Mouse (Mus musculus): ENCODE measurements at regions not wholly inside any gene's neighbourhood (a gene's known extent, or its start where the extent isn't known, plus 50 kb on each side); places are given as distances from the start of the nearest gene placed in this dataset.
"Not testable (repeated sequence)": the region's sequence is repeated elsewhere in the genome, so short reads cannot be mapped to it uniquely, and the experiment has no call there.

DNA sequence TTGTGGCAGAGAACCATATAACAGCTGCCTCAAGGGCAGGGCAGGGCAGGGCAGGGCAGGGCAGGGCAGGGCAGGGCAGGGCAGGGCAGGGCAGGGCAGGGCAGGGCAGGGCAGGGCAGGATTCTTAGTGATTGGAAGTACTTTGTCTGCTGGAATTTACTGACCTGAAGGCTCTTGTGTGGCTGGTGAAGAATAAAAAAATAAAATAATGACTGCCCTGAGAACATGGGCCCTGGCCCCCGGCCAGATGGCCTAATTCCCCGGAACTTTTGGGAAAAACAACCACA lies 169.3 kb downstream of the Qk start:
- DNase-seq, result not testable (repeated sequence)

DNA sequence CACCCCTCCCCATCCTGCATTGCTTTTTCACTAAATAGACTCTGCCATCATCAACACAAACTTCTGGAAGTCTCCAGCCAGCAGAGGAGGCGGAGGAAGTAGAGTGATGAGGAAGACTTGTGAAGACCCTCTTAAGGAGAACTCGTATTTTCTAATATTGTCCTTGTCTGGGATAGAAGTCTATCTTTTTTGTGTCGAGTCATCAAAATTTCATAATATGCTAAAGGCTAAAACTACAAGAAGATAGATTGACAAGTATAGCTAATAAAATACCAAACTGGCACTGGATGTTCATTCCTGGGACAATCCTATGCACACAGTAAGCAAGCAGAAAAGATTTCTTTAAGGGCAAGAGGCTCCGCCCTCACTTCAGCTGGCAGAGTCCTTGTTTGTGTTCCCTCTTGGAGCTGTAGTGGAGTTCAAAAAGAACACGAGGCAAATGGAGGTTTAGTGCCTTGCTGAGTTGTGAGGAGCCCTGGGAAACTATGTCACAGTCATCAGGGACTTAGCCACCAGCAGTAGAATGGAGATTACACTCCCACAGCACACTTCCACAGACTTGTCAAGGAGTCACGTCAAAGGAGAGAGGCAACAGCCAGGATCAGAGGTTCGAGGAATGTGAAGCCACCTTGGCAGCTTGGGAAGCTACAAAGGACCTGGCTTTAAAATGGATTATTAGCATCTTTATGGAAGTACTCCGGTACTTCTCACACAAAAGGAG lies 169.8 kb downstream of the Qk start:
- no peak for DNase-seq

DNA sequence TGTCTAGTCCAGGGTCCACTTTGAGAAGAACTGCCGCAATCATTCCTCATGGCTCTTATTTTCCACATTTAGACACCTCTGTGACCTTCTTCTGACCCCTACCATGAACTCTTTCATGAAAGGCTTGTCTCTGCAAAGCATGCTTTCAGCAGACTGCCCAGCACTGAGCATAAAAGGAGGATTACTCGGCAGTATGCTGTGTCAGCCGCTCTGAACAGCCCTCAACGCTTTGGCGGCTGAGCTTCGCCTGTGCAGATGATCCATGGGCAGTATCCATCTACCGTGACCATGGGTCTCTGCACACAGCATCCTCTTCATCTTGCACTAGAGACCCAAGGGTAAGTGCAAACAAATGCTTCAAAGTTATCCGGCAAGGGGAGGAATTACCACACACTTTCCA lies 172.5 kb downstream of the Qk start:
- DNase-seq, result no peak

DNA sequence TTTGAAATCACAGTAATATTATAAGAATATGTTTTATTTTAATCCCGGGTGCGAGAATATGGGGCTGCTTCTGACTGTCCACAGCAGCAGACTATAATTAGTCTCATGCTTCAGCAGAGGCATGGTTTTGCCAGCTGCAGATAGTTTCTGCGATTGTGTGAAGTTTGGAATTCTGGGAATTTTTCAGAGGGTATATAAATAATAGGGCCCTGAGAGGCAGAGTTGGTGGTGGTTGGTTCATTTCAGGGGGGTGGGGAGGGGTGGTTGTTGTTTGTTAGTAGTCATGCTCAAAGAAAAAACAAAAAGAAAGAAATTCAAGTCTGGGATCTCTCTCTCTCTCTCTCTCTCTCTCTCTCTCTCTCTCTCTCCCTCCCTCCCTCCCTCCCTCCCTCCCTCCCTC lies 173.1 kb downstream of the Qk start:
- DNase-seq, result no peak

DNA sequence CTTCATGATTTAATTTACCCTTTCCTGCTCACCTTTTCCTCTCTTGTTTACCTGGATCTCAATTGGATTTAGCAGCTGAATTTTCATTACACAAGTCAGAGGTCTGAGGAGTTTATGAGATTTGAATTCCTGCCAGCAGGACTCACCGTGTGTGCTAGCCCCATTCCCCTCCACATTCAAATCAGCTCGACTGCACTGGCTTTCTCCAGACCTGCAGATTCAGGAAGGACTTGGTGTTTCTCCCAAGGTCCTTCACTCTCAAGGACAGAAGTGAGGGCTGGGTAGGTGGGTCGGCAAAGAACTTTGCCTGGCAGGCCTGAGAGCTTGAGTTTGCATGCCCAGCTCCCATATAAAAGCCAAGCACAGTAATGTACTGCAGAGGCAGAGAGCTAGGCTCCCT lies 180.8 kb downstream of the Qk start:
- DNase-seq, result no peak

DNA sequence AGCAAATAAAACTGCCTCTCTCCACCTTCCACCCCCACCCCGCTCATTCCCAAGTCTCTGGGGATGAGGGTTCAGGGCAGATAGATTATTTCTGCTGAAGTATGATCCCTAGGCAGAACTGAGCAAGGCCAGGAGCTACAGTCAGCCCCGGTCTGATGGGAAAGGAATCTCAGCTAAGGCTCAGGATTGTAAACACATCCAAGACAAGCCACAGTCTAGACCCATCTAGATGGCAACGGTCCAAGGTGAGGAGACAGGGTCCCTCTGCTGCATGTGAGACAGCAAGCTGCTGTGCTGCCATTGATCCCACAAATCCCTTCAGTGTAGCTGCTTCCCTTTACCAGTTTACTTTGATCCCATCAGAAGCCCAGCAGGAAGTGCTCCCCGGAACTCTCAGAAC lies 181.3 kb downstream of the Qk start:
- DNase-seq, result no peak

DNA sequence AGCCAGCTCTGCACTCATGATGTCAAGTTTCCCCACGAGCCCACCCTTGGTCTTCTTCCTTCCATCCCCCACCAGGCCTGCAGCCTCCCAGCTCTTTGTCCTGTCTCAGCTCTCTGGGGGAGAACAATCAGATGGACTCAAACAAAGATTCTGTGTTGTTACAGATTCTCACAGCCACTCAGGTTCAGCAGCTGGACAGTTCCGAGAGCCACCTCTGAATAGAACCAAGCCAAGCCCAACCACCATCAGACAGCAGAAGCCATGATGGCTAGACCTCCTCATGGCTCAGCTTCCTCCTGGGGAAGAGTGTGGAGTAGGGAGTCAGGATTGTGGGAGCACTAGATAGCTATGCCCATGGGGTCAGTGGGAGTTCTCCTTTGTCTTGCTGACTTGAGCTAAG lies 184.5 kb downstream of the Qk start:
- no peak for DNase-seq

DNA sequence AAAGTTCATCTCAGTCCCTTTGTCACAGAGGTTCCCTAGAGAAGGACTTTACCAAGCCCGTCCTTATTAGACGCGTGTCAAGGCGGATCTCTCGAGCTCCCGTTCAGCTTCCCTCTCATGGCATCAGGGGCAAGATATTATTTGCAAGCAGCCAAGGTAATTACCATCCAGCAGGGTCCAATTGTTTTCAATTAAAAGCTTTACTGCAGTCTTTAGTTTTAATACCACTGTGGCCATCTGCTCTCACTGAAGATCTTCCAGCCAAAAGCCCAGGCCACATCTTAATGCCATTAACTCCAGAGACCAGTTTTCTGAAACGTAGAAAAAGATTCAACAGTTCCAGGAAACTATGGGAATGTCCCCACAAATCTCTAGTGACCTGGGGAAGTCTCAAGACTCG lies 191.1 kb downstream of the Qk start:
- DNase-seq, result no peak

- DNase-seq, result no peak
These were observed 197.2 kb downstream of the Qk start for GRCm38 (mm10) chr17:10122411-10122810.

DNA sequence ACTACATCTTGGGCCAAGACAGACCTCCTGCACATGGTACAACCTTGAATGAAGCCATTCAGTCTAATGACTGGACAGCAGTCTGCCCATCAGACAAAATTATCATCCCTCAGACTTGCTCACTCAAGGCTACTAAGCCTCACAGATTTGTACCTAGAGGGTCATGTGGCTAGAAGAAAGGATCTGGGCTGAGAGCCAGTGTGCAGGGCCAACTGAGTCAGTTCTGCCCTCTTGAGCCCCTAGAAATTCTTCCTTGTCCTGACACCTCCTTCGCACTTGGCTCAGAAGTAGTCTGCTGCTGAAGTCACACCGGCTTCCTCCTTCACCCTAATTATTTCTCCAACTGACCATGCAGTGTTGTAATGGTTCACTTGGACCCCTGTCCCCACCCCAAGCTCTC lies 207.5 kb downstream of the Qk start:
- no peak for DNase-seq

GRCm38 (mm10) chr17:10110375-10110675 lies 209.3 kb downstream of the Qk start:
- no peak for DNase-seq

- DNase-seq, result no peak
These were observed 209.9 kb downstream of the Qk start for GRCm38 (mm10) chr17:10109511-10110374.

- no peak for DNase-seq
These were observed 214.4 kb downstream of the Qk start for GRCm38 (mm10) chr17:10105299-10105698.

GRCm38 (mm10) chr17:10098199-10098598 lies 221.5 kb downstream of the Qk start:
- DNase-seq, result no peak

DNA sequence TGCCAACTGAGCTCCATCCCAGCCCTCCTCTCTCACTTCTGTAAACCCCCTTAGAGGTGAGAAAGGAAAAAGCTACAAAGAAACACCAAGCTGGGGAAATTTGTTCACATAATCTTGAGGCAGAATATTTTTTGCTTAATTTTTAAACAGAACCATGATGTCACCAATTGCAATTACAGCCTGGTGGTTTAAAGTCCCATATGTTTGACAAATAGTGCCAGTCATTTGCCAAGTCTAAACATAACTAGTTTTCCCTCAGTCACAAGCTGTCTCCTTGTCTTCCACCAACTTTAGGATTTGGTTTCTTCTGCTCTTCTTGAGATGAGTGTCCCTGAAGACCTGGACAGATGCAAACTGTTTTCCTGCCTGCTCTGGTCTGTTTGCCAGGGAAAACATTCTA lies 222.0 kb downstream of the Qk start:
- DNase-seq, result no peak

DNA sequence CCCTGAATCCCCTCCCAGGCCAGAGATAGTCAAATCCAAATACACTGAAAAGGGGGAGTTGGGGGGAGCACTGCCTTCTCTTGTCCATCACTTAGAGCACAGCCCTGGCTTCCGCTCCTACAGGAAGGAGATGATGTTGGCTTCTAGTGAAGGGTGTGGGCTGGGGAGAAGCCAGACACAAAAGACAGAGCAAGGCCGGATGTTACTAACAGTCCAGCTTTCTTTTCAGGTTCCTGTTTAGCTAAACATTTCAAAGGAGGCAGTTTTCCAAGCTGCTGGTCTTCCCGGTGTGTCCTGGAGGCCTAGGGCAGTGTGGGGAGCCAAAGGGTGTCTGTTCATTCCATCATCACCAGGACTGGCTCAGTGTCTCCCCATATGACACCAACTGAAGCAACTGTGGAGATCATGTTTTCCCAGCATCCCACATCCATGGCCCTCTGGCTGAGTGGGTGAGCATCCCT lies 223.8 kb downstream of the Qk start:
- peak; percentile 56 for DNase-seq

- peak; percentile 89 for DNase-seq
These were observed 225.5 kb downstream of the Qk start for GRCm38 (mm10) chr17:10094108-10094521.

DNA sequence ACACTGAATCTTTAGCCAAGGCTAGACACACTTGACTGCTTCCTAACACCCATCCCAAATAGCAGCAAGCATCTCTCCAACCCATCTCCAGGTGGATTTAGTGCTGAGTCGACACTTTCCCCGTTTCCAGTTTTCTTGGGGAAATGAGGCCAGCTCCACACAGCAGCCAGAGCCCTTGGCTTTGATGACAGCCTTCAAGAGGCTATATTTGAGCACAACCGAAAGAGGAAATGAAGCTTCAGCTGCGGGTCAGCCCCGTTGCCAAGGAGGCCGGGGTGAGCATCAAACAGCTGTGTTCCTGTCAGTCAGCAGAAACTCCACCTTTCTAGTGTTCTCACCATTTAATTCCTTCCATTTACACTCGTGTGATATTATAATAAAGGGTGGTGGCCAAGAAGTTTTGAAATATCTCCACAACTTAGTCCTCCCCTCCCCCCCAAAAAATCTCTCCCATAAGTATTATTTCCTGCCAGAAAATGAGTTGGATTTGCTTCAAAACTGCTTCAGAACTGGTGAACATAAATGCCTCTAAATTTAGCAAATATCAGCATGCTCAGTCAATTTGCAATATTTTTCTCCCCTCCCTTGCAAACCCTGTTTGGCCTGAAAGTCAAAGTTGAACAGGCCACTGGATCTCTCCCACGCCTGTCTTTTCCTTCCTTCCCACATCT lies 226.1 kb downstream of the Qk start:
- peak; percentile 85 for DNase-seq

DNA sequence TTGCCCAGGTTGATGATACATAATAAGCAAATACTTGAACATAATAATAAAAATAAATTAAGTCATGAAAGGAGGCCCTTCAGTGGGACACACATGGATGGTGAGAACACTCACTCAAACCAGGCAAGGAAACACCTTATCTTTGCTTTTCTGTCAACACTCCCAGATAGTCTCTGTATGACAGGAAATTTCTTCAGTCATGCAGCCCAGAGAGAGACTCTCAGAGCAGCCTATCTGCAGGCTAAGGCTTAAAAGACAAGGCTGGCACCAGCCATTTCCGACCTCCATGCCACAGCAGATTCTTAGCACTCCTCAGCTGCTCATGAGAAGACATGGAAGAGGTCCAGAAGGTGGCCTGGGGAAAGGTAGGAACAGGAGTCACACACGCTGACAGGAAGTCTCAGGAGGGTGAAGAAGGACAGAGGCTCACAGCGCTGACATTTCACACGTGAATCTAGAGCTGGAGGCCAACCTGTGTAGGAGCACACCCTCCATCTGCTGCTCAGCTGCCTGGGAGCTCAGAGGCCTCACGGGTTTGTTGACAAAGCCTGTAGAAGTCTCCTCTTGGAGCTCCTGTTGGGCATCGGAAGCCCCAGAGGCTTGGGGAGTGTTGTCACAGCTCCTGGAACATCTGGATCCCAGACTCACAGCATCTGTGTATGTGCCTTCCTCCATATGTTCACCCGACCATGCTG lies 232.3 kb downstream of the Qk start:
- DNase-seq, result no peak

DNA sequence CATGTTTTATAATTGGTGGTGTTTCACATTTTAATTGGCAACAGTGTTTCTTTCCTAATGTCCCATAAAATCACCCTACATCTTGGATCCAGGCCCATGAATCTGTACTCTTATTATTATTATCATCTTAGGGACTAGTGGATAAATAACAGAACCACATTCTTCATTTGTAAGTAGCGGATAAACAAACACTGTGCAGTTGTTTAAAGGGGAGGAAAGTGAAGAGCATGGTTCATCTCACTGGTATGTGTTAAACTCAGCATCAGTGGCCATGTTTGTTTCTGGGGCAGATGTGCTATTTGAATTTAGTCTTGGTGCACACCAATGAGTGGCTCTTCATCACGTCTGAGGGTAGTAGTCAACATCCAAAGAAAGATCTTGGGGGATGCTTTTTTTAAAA lies 233.1 kb downstream of the Qk start:
- no peak for DNase-seq

- no peak for DNase-seq
These were observed 233.5 kb downstream of the Qk start for GRCm38 (mm10) chr17:10086132-10086531.

GRCm38 (mm10) chr17:10081721-10082120 lies 237.9 kb downstream of the Qk start:
- DNase-seq, result no peak

Measured in gastrocnemius, postnatal 25 days (tissue).